Mouse (Mus musculus) kidney, embryonic 14.5 days (tissue): Measurements from ENCODE around the gene Prrt4. TPM values are rescaled to one million over a fixed set of nuclear protein-coding genes. Genes with fewer than 3 reads are reported as not detected.

Source experiments
- ATAC-seq: fragments of 200-750 bp; cut with Nextera tagmentation; 2 replicates; pipeline ENCODE4 v1.8.0; 2017; ENCODE audit warnings: moderate number of reproducible peaks, mild to moderate bottlenecking, moderate TSS enrichment, moderate library complexity; ENCODE audit not compliant: low FRiP score, low TSS enrichment
- H3K27ac ChIP-seq: fragments of 300-500 bp; sonication (generic); 2 replicates; pipeline ENCODE4 v1.5.1; 2014; ENCODE audit warnings: low read depth, mild to moderate bottlenecking, low read length, moderate library complexity, mixed read lengths
- H3K27me3 ChIP-seq: fragments of 300-500 bp; sonication (generic); 2 replicates; pipeline ENCODE4 v1.6.1; 2014; ENCODE audit warnings: mild to moderate bottlenecking, low read length; ENCODE audit not compliant: control insufficient read depth, insufficient read depth
- H3K36me3 ChIP-seq: fragments of 300-500 bp; sonication (generic); 2 replicates; pipeline ENCODE4 v1.6.1; 2014; ENCODE audit warnings: low read length, mixed read lengths; ENCODE audit not compliant: control insufficient read depth, insufficient read depth
- H3K4me1 ChIP-seq: fragments of 300-500 bp; sonication (generic); 2 replicates; pipeline ENCODE4 v1.6.1; 2014; ENCODE audit warnings: low read length, mixed read lengths; ENCODE audit not compliant: control insufficient read depth, insufficient read depth
- H3K4me2 ChIP-seq: fragments of 300-500 bp; sonication (generic); replicated peaks from 2 replicates; pipeline ENCODE4 v1.6.1; 2014; ENCODE audit warnings: low read depth, mild to moderate bottlenecking, low read length
- H3K4me3 ChIP-seq: fragments of 300-500 bp; sonication (generic); 2 replicates; pipeline ENCODE4 v1.5.1; 2014; ENCODE audit warnings: mild to moderate bottlenecking, low read length
- H3K9ac ChIP-seq: fragments of 300-500 bp; sonication (generic); 2 replicates; pipeline ENCODE4 v1.6.1; 2014; ENCODE audit warnings: low read depth, mild to moderate bottlenecking, low read length, moderate library complexity
- H3K9me3 ChIP-seq: fragments of 300-500 bp; sonication (generic); 2 replicates; pipeline ENCODE4 v1.6.1; 2016; ENCODE audit warnings: low read length; ENCODE audit not compliant: control insufficient read depth
- WGBS: fragments of 180-500 bp; shearing (Covaris S2); extraction: QIAGEN DNeasy Blood & Tissue Kit; methylation state at CpG from one replicate; pipeline ENCODE4 v1.1.7; 2014; 5-methylcytosine and 5-hydroxymethylcytosine counted together
- polyA plus RNA-seq: library from polyadenylated mRNA; unstranded; fragments of >200 nt; fragmentation: Nextera tagmentation; extraction: Ambion mirVana; gene quantifications from 2 replicates; pipeline ENCODE4 v1.2.1, GENCODE M21; 2014

Prrt4 gene
- polyA plus RNA-seq, 1 experiment from 2014 or later: 0.96 TPM

DNA sequence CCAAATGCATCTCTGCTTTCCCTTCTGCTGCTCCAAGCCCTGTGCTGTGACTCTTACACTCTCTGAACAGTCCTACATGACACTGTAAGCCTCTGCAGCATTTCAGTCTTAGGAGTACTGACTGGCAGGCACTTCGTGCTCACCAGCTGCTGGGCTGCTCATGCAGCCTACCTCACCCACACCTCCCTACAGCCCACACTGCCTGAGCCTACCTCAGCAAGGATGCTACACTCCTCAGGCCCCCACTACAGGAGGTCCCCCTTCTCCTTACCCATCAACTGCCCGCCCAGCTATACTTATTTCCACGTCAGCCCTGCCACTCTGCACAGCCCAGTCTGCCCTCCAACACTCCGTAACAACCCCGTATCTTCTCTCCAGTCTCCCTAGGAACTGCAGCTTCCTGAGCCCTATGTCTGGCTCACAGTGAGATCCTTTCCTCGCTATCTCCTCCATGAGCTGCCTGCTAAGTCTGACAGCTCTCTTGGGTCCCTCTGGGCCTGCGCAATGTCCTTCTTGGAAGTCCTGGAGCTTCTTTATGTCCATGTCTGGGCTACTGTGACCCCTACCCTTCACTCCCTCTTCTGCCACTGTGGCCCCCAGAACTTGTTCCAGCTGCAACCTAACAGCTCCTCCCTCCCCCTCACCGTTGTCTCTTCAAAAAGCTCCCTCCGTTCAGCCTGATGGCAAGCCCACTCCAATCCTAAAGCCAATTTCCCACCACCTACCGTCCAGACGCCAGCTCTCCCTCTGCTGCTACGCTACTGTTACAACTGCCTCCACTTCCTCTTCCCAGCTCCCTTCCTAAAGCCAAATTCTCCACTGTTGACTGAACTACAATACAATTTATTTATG is 33.7 kb downstream of the Prrt4 start:
- no peaks in the 10 kb centered on the region for H3K9me3 ChIP-seq
- WGBS: 22% methylated on average over 12 of the region's 12 CpGs
- peak overlapping the region; percentile 93 for H3K27ac ChIP-seq
- peak overlapping the region; percentile 14 for H3K4me3 ChIP-seq
- H3K36me3 ChIP-seq: peaks cover 23% of the 10 kb centered on the region
- ATAC-seq: peak; percentile 63
- H3K9ac ChIP-seq: peak overlapping the region; percentile 35; the same call in 1 of the 2 replicates
- H3K4me1 ChIP-seq: peaks cover 18% of the 10 kb centered on the region
- no peaks in the 10 kb centered on the region for H3K27me3 ChIP-seq
- H3K4me2 ChIP-seq: peak overlapping the region; percentile 30

DNA sequence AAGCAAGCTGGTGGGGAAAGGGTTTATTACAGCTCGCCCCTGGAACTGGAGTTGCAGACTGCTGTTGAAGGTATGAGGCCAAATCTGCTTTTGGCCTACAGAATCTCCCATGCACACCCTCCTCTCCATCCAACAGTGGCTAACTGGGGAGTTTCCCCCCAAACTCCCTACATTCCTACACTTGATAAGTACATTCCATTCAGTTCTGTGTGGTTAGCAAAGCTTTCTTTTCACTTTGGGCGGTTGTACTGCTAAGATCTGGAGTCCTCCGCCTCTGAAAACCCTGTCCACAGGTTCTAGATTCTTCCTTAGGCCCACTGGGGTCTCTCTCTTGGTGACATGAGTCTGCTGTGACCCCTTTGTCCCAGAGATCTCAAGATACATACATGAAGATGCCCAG is 34.4 kb downstream of the Prrt4 start:
- Histone ChIP-seq H3K9me3 (no peaks in the 10 kb centered on the region), H3K4me2 (peak overlapping the region; percentile 30; the same call in 1 of the 2 replicates), H3K36me3 (peaks cover 25% of the 10 kb centered on the region), H3K27me3 (no peaks in the 10 kb centered on the region), H3K4me1 (peaks cover 18% of the 10 kb centered on the region), H3K9ac (peak overlapping the region; percentile 35; the same call in 1 of the 2 replicates), H3K4me3 (peak overlapping the region; percentile 14; the same call in 1 of the 2 replicates), H3K27ac (peak overlapping the region; percentile 93)
- WGBS: 76% methylated on average over 3 of the region's 3 CpGs
- ATAC-seq: no peak

DNA sequence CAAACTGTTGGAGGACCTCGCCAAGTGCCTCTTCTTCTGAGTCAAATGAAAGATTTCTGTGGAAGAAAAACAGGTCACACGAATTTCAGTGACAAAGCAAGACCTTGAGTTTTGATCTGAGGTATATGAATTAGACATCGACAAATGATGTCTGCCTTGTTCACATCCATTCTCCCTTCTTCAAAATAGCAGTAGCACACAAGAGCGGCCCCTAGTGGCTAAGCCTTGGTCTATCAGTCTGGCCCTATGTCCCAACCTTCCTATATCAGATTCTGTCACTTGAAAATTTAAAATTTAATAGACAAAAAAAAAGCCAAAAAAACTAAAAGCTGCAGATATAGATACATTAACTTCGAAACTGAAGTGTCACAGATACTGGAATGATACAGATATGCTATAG is 35.8 kb downstream of the Prrt4 start:
- peaks cover 27% of the 10 kb centered on the region for H3K36me3 ChIP-seq
- no peak overlapping the region for H3K9ac ChIP-seq
- WGBS: 47% methylated on average over 5 of the region's 5 CpGs
- H3K4me1 ChIP-seq: peaks cover 18% of the 10 kb centered on the region
- no peak overlapping the region for H3K4me3 ChIP-seq
- H3K4me2 ChIP-seq: no peak overlapping the region
- no peaks in the 10 kb centered on the region for H3K9me3 ChIP-seq
- no peak for ATAC-seq
- H3K27me3 ChIP-seq: no peaks in the 10 kb centered on the region
- no peak overlapping the region for H3K27ac ChIP-seq

DNA sequence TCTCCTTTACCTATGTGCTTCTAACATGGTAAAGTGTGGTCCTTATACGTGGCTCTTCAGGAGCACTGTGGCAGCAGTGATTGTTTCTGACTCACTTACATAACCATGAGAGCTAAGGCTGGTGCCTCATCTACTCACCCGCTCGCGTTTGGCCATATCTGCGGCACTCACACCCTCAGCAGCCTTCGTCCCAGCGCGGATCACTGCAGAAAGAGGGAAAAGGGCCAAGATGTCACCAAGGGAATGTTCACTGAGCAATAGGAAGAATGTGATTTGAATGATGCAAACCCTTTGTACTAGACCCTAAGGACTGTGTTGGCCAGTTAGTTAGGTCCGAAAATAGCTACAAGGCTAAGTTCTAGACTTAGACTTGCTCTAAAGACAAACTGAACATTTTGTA is 41.9 kb downstream of the Prrt4 start:
- Histone ChIP-seq H3K4me2 (no peak overlapping the region), H3K36me3 (peaks cover 68% of the 10 kb centered on the region), H3K27ac (no peak overlapping the region), H3K27me3 (no peaks in the 10 kb centered on the region), H3K9me3 (no peaks in the 10 kb centered on the region), H3K4me1 (no peaks in the 10 kb centered on the region), H3K4me3 (no peak overlapping the region), H3K9ac (no peak overlapping the region)
- ATAC-seq: no peak
- WGBS: 96% methylated on average over 9 of the region's 9 CpGs

DNA sequence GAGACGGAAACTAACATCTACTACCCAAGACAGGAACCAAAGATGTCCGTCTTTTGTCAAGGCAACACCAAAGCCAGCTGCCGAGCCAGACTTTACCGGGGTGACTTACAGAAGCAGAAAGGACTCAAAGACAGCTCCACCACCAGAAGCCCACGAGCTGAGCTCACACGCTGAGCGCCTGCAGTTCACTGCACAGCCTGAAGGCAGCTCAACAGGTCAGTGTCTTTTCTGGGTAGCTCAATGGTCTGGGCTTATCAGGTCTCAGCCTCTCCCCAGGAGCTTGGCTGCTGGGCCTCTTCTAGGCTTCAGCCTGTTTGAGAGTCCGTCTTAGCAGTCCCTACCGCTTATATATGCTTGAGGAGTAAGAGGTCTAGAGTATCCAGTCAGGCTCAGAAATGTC is 46.3 kb downstream of the Prrt4 start:
- no peak for ATAC-seq
- Histone ChIP-seq H3K4me2 (no peak overlapping the region), H3K4me3 (no peak overlapping the region), H3K27me3 (no peaks in the 10 kb centered on the region), H3K27ac (no peak overlapping the region), H3K36me3 (peaks cover 78% of the 10 kb centered on the region), H3K4me1 (no peaks in the 10 kb centered on the region), H3K9me3 (no peaks in the 10 kb centered on the region), H3K9ac (no peak overlapping the region)
- WGBS: 94% methylated on average over 9 of the region's 9 CpGs

DNA sequence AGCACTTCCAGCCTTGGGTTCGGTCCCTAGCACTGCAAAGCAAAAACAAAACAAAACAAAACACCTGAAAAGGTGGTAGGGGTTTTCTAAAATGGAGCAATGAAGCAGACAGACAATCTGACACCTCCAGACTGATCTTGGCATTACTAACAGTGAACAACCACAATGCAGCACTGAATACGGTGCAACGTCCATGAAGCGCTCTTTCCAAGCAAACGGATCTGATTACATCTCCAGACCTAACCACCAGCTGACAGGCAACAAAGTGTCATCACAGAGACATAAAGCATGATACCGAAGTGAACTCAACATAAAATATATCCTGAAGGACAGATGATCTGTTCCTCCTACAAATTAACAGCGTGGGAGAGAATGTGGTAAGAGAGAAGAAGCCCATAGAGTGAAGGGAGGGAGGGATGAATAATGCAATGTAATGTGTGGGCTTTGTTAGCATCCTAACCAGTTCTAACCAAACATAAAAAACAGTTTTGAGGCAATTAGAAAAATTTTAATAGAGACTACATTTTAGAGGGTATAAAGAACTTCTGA is 52.4 kb downstream of the Prrt4 start:
- Histone ChIP-seq H3K9ac (no peak overlapping the region), H3K4me3 (no peak overlapping the region), H3K9me3 (no peaks in the 10 kb centered on the region), H3K27ac (no peak overlapping the region), H3K36me3 (peaks cover 63% of the 10 kb centered on the region), H3K27me3 (no peaks in the 10 kb centered on the region), H3K4me2 (no peak overlapping the region), H3K4me1 (no peaks in the 10 kb centered on the region)
- ATAC-seq: peak; percentile 62; the same call in 1 of the 2 replicates
- WGBS: 48% methylated on average over 7 of the region's 7 CpGs

DNA sequence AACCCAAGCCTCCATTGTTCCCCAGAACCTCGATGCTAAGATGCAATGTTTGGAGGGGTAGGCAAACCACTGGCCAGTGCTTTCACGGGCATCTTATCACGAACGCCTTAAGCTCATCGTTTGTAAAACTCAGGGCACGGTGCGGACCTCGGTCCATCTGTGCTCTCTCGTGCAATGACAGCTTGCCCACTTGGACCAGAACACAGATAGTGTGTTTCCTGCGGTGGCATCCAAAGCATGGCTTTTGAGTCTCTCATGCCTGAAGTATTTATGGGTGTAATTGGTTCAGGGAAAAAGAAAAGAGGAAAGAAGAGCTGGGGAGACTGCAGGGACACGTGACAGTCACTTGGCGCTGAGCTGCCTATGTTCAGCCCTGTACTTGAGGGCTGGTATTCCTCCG is 59.4 kb downstream of the Prrt4 start:
- Histone ChIP-seq H3K36me3 (peaks cover 10% of the 10 kb centered on the region), H3K27me3 (no peaks in the 10 kb centered on the region), H3K27ac (no peak overlapping the region), H3K4me2 (no peak overlapping the region), H3K9me3 (no peaks in the 10 kb centered on the region), H3K9ac (no peak overlapping the region), H3K4me3 (no peak overlapping the region), H3K4me1 (no peaks in the 10 kb centered on the region)
- 93% methylated on average over 13 of the region's 13 CpGs for WGBS
- ATAC-seq: no peak
